Mouse (Mus musculus) ES-E14 (cell line): ENCODE data around the gene Musk. TPM values are rescaled to one million over a fixed set of nuclear protein-coding genes. Genes with fewer than 3 reads are reported as not detected.

ENCODE experiments used
- DNase-seq: peaks from one replicate; pipeline ENCODE4 v3.0.0-alpha.2; 2013; ENCODE audit warnings: low read depth, low spot score
- H3K27ac ChIP-seq: 2 replicates; pipeline ENCODE4 v1.5.1; 2012; ENCODE audit warnings: low read depth, mild to moderate bottlenecking, low read length, moderate library complexity, mixed read lengths; ENCODE audit not compliant: poor library complexity, insufficient read depth, severe bottlenecking
- H3K36me3 ChIP-seq: 2 replicates; pipeline ENCODE4 v1.6.1; 2012; ENCODE audit warnings: mild to moderate bottlenecking, low read length, moderate library complexity, mixed read lengths; ENCODE audit not compliant: control insufficient read depth, poor library complexity, insufficient read depth, severe bottlenecking
- H3K4me1 ChIP-seq, 2 experiments: fragments of 150-350 bp in 1 of 2; sonication (generic) in 1 of 2; 2 replicates each; pipeline ENCODE4 v1.6.1; 2012; ENCODE audit warnings: low read length in 2 of 2, mild to moderate bottlenecking in 1 of 2, mixed read lengths in 1 of 2; ENCODE audit not compliant: control insufficient read depth in 2 of 2, insufficient read depth in 2 of 2, poor library complexity in 1 of 2
- H3K4me3 ChIP-seq, 2 experiments: fragments of 150-350 bp in 1 of 2; sonication (generic) in 1 of 2; 2 replicates each; pipeline ENCODE4 v1.5.1; 2012; ENCODE audit warnings: low read length in 2 of 2, low read depth in 1 of 2, mild to moderate bottlenecking in 1 of 2, mixed read lengths in 1 of 2; ENCODE audit not compliant: insufficient read depth in 1 of 2, poor library complexity in 1 of 2, severe bottlenecking in 1 of 2
- H3K9ac ChIP-seq: 2 replicates; pipeline ENCODE4 v1.6.1; 2012; ENCODE audit warnings: low read depth, mild to moderate bottlenecking, low read length, mixed read lengths; ENCODE audit not compliant: poor library complexity, insufficient read depth, severe bottlenecking
- H3K9me3 ChIP-seq: fragments of 150-350 bp; sonication (generic); 2 replicates; pipeline ENCODE4 v1.6.1; 2012; ENCODE audit warnings: low read depth, mild to moderate bottlenecking, low read length; ENCODE audit not compliant: control insufficient read depth, insufficient read depth
- CHD2 ChIP-seq: IDR thresholded peaks from 2 replicates; pipeline ENCODE4 v1.6.1; 2014; ENCODE audit warnings: mild to moderate bottlenecking, low read depth, low read length, inconsistent platforms
- HCFC1 ChIP-seq: IDR thresholded peaks from 2 replicates; pipeline ENCODE4 v1.6.1; 2012; ENCODE audit warnings: low read length, inconsistent platforms, borderline replicate concordance; ENCODE audit not compliant: insufficient read depth
- MAFK ChIP-seq: IDR thresholded peaks from 2 replicates; pipeline ENCODE4 v1.6.1; 2014; ENCODE audit warnings: mild to moderate bottlenecking, low read depth, low read length, inconsistent platforms; ENCODE audit not compliant: insufficient read depth
- ZC3H11A ChIP-seq: IDR thresholded peaks from 2 replicates; pipeline ENCODE4 v1.6.1; 2012; ENCODE audit warnings: low read depth, mild to moderate bottlenecking, inconsistent platforms, low read length, borderline replicate concordance
- ZNF384 ChIP-seq: IDR thresholded peaks from 2 replicates; pipeline ENCODE4 v1.6.1; 2012; ENCODE audit warnings: low read depth, low read length, inconsistent platforms
- in situ Hi-C, 2 experiments: fragments of 600-800 bp; cut with MboI; formaldehyde crosslinking; loops; one replicate each; pipeline ENCODE4 v1.15.1; 2025; ENCODE audit warnings: low sequenced_read_pairs in 2 of 2, inconsistent platforms in 1 of 2; ENCODE audit not compliant: unreplicated experiment in 2 of 2
- total RNA-seq: library from RNA; depleted of rRNA; stranded (reverse); fragments of 300-350 nt; gene quantifications from 2 replicates; pipeline ENCODE4 v1.2.3, GENCODE M21; 2012

Gene Musk
- total RNA-seq, 1 experiment = not detected

DNA sequence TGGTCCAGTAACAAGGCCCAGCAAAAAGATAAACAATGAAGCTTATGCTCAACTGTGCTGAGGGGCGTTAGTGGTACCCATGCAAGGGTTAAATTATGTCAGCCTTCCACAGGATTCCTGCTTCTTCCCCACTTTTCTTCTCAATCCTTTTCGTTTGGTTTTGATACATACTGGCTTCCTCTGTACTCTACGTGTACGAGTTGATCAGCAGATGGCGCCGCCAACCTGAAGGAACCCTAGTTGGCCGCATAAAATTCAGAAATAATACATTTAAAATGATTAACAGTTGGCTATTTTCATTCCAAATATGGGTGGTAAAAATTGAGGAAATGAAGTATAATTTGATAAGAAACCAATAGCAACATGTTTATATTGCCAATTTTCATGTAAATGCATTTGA, 19.5 kb upstream of the Musk start:
- Histone ChIP-seq H3K9me3 (no peaks in the 10 kb centered on the region), H3K36me3 (no peaks in the 10 kb centered on the region; the same call in 1 of the 2 replicates), H3K4me1 (no peaks in the 10 kb centered on the region), H3K9ac (no peak overlapping the region), H3K27ac (no peak overlapping the region), H3K4me3 (no peak overlapping the region)
- no peak for DNase-seq
- TF ChIP-seq ZC3H11A (no peak), HCFC1 (no peak), ZNF384 (no peak), MAFK (no peak), CHD2 (no peak)
- in situ Hi-C loops = no loop called here

- Histone ChIP-seq H3K9ac (no peak overlapping the region), H3K4me3 (no peak overlapping the region), H3K9me3 (no peaks in the 10 kb centered on the region)
Observed at GRCm38 (mm10) chr4:58268897-58269542, 16.7 kb upstream of the Musk start.

GRCm38 (mm10) chr4:58269961-58270360, 15.8 kb upstream of the Musk start:
- Histone ChIP-seq H3K9ac (no peak overlapping the region), H3K36me3 (no peaks in the 10 kb centered on the region; the same call in 1 of the 2 replicates), H3K4me1 (no peaks in the 10 kb centered on the region), H3K9me3 (no peaks in the 10 kb centered on the region), H3K27ac (no peak overlapping the region), H3K4me3 (no peak overlapping the region)
- in situ Hi-C loops = no loop called here
- DNase-seq = no peak
- TF ChIP-seq ZNF384 = no peak
- TF ChIP-seq ZC3H11A = no peak
- no peak for TF ChIP-seq HCFC1
- no peak for TF ChIP-seq CHD2
- no peak for TF ChIP-seq MAFK

More at GRCm38 (mm10) chr4:58268897-58269542, 16.7 kb upstream of the Musk start:
- no peaks in the 10 kb centered on the region; the same call in 1 of the 2 replicates for H3K36me3 ChIP-seq
- H3K4me1 ChIP-seq = no peaks in the 10 kb centered on the region
- no peak for TF ChIP-seq ZNF384
- TF ChIP-seq ZC3H11A = no peak
- TF ChIP-seq MAFK = no peak
- no peak for TF ChIP-seq HCFC1
- no peak for TF ChIP-seq CHD2
- DNase-seq = no peak
- H3K27ac ChIP-seq = no peak overlapping the region
- in situ Hi-C loops = no loop called here

DNA sequence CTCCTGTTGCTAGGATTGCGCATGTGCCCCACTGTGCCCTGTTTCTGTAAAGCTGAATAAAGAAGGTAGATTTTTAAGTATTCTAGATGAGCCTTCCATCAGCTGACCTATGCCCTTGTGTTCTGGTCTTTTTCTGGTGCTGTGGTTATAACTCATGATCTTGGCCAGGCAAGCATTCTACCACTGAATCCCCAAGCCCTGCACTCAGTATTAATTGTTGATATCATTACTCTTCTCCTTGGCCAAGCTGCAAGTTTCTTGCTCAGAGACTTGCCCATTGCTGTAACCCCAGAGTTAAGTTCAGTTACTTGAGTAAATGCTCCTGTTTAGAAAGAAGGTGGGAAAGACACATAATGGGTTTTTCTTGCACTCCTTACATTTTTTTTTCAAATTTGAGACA, 14.8 kb upstream of the Musk start:
- H3K9me3 ChIP-seq = no peaks in the 10 kb centered on the region
- in situ Hi-C loops = no loop called here

More for the DNA sequence above, 14.8 kb upstream of the Musk start:
- H3K27ac ChIP-seq = no peak overlapping the region
- no peaks in the 10 kb centered on the region for H3K4me1 ChIP-seq
- no peak for DNase-seq
- no peak overlapping the region for H3K4me3 ChIP-seq
- no peak overlapping the region for H3K9ac ChIP-seq
- TF ChIP-seq HCFC1 (no peak), ZC3H11A (no peak), CHD2 (no peak), ZNF384 (no peak), MAFK (no peak)
- H3K36me3 ChIP-seq = no peaks in the 10 kb centered on the region; the same call in 1 of the 2 replicates
